9 mouse cellular contexts compared by ENCODE assay signal in the genomic region with DNA sequence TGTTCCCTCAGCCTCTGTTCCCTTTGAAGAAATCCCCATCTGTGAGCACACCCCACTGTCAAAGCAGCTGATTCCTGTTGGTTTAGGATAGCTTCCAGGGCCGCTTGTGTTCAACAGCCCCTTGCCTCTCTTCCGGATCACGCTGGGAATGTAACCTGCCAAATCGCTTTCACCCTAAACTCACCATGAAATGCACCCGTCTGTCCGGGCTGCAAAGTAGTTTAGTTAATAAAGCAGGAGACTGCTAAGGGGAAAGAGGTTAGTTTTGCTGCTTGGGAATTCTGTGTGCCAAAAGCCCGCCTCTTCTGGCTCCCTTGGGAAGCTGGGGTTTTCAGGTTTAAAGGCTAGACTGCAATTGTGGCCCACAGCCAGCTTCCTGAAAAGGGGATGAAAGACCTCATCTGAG.
A peak's percentile ranks its signal among the peaks of the same experiment; 100 is the strongest.
DNase-seq lines count a peak whose midpoint lies in the region; ATAC-seq and TF ChIP-seq lines count a peak whose summit lies in the region.
"Had no signal": no experiment of that assay in that cellular context is flagged by ENCODE, and none has a peak within 500 bp of the region (broad histone marks: within the 10 kb centered on the region; RNA-seq: fewer than 3 reads in every experiment).

No protein-coding gene starts in this region.

- TF ChIP-seq EP300 in liver, postnatal 0 days (IDR thresholded peaks at IDR 0.05; ENCODE audit: low read depth), result no peak

- ATAC-seq in embryonic facial prominence, embryonic 13.5 days (ENCODE audit: insufficient number of reproducible peaks, insufficient read depth, low FRiP score, low TSS enrichment, low read depth), result peak; percentile 48; the same call in 1 of the 2 replicates
- no peak for ATAC-seq in heart, embryonic 14.5 days (ENCODE audit: insufficient number of reproducible peaks, insufficient read depth, low FRiP score, low read depth)
- no peak for ATAC-seq in neural tube, embryonic 11.5 days (ENCODE audit: insufficient read depth, low FRiP score, low TSS enrichment)
- ATAC-seq in liver, postnatal 0 days, result no peak

- no peaks in the 10 kb centered on the region for H3K27me3 ChIP-seq in embryonic facial prominence, embryonic 13.5 days
- H3K27me3 ChIP-seq in heart, embryonic 14.5 days (ENCODE audit: control insufficient read depth, insufficient read depth, low read length), result no peaks in the 10 kb centered on the region
- H3K27me3 ChIP-seq in neural tube, embryonic 11.5 days (ENCODE audit: control insufficient read depth, insufficient read depth, low read length), result no peaks in the 10 kb centered on the region
- no peaks in the 10 kb centered on the region for H3K27me3 ChIP-seq in liver, postnatal 0 days (ENCODE audit: insufficient read depth, low read length)
- H3K27me3 ChIP-seq: stomach, embryonic 15.5 days had no signal

- WGBS in lung, adult 2 months, result 27% methylated on average over 7 of the region's 7 CpGs
- WGBS in embryonic facial prominence, embryonic 13.5 days, result 11% methylated on average over 7 of the region's 7 CpGs
- WGBS in heart, embryonic 14.5 days, result 13% methylated on average over 7 of the region's 7 CpGs
- WGBS in neural tube, embryonic 11.5 days, result 9% methylated on average over 7 of the region's 7 CpGs
- 44% methylated on average over 7 of the region's 7 CpGs for WGBS in liver, postnatal 0 days (ENCODE audit: insufficient replicate concordance)

- no peak for TF ChIP-seq CTCF in lung, adult 2 months (IDR thresholded peaks at IDR 0.05; ENCODE audit: insufficient read depth, low read length)
- TF ChIP-seq CTCF in liver, postnatal 0 days (IDR thresholded peaks at IDR 0.05; ENCODE audit: low read depth), result no peak

- no peak overlapping the region for H3K27ac ChIP-seq in embryonic facial prominence, embryonic 13.5 days
- no peak overlapping the region for H3K27ac ChIP-seq in heart, embryonic 14.5 days (replicated peaks in 1 of 2; ENCODE audit: control insufficient read depth in 1 of 2, insufficient read depth in 1 of 2, low read depth in 2 of 2, low read length in 2 of 2)
- H3K27ac ChIP-seq in neural tube, embryonic 11.5 days (ENCODE audit: low read depth, low read length), result no peak overlapping the region
- H3K27ac ChIP-seq in liver, postnatal 0 days (ENCODE audit: low read depth), result no peak overlapping the region
- H3K27ac ChIP-seq: stomach, embryonic 15.5 days had no signal

- no peak for TF ChIP-seq POLR2A in lung, adult 2 months (IDR thresholded peaks at IDR 0.05; ENCODE audit: borderline replicate concordance, extremely low read depth, low read depth, low read length)

- no peak overlapping the region for H3K9ac ChIP-seq in embryonic facial prominence, embryonic 13.5 days
- H3K9ac ChIP-seq in heart, embryonic 14.5 days (ENCODE audit: low read length), result no peak overlapping the region; the same call in 1 of the 2 replicates
- H3K9ac ChIP-seq in neural tube, embryonic 11.5 days (ENCODE audit: low read length), result no peak overlapping the region
- H3K9ac ChIP-seq in liver, postnatal 0 days (replicated peaks), result no peak overlapping the region
- H3K9ac ChIP-seq: stomach, embryonic 15.5 days had no signal

- no peak overlapping the region for H3K4me3 ChIP-seq in lung, adult 2 months (replicated peaks; ENCODE audit: extremely low read depth, low read depth, low read length)
- peak overlapping the region; percentile 11; the same call in 1 of the 2 replicates for H3K4me3 ChIP-seq in embryonic facial prominence, embryonic 13.5 days
- H3K4me3 ChIP-seq in heart, embryonic 14.5 days (ENCODE audit: control insufficient read depth in 1 of 2, insufficient read depth in 1 of 2, low read depth in 1 of 2, low read length in 2 of 2), result peak overlapping the region in 1 of 2 experiments; percentile 10; a peak in 1 of 4 replicates
- no peak overlapping the region for H3K4me3 ChIP-seq in neural tube, embryonic 11.5 days (ENCODE audit: low read depth, low read length)
- no peak overlapping the region for H3K4me3 ChIP-seq in liver, postnatal 0 days (ENCODE audit: low read depth, low read length)
- H3K4me3 ChIP-seq: stomach, embryonic 15.5 days had no signal

- no peaks in the 10 kb centered on the region for H3K9me3 ChIP-seq in embryonic facial prominence, embryonic 13.5 days
- H3K9me3 ChIP-seq in heart, embryonic 14.5 days (ENCODE audit: control insufficient read depth, low read length), result no peaks in the 10 kb centered on the region
- no peaks in the 10 kb centered on the region for H3K9me3 ChIP-seq in neural tube, embryonic 11.5 days (ENCODE audit: control insufficient read depth, low read length)
- H3K9me3 ChIP-seq in liver, postnatal 0 days (ENCODE audit: low read length), result no peaks in the 10 kb centered on the region
- H3K9me3 ChIP-seq: stomach, embryonic 15.5 days had no signal

- H3K36me3 ChIP-seq in embryonic facial prominence, embryonic 13.5 days, result no peaks in the 10 kb centered on the region
- no peaks in the 10 kb centered on the region for H3K36me3 ChIP-seq in heart, embryonic 14.5 days (ENCODE audit: control insufficient read depth, insufficient read depth, low read length)
- H3K36me3 ChIP-seq in neural tube, embryonic 11.5 days (ENCODE audit: control insufficient read depth, insufficient read depth, low read length), result no peaks in the 10 kb centered on the region
- H3K36me3 ChIP-seq in liver, postnatal 0 days (replicated peaks; ENCODE audit: insufficient read depth, low read length), result no peaks in the 10 kb centered on the region
- H3K36me3 ChIP-seq: stomach, embryonic 15.5 days had no signal

- peak; percentile 21 for DNase-seq in lung, postnatal 10 days
- no peak for DNase-seq in lung, adult 2 months
- peak; percentile 72 for DNase-seq in kidney, postnatal 14 days
- peak; percentile 31 for DNase-seq in neural tube, embryonic 11.5 days (ENCODE audit: low spot score)
- no peak for DNase-seq in thymus, postnatal 4 days
- DNase-seq in liver, postnatal 0 days, result no peak

- peaks cover 2% of the 10 kb centered on the region; the same call in 1 of the 2 replicates for H3K4me1 ChIP-seq in lung, adult 2 months (ENCODE audit: control insufficient read depth, insufficient read depth, low read length)
- H3K4me1 ChIP-seq in embryonic facial prominence, embryonic 13.5 days, result peaks cover 8% of the 10 kb centered on the region; the same call in 1 of the 2 replicates
- peaks cover 3 to 4% of the 10 kb centered on the region in 2 experiments; a peak in 1 of 4 replicates for H3K4me1 ChIP-seq in heart, embryonic 14.5 days (ENCODE audit: control insufficient read depth in 2 of 2, insufficient read depth in 2 of 2, low read length in 2 of 2)
- H3K4me1 ChIP-seq in neural tube, embryonic 11.5 days (ENCODE audit: control insufficient read depth, insufficient read depth, low read length), result no peaks in the 10 kb centered on the region
- H3K4me1 ChIP-seq in liver, postnatal 0 days (ENCODE audit: insufficient read depth), result no peaks in the 10 kb centered on the region
- H3K4me1 ChIP-seq: stomach, embryonic 15.5 days had no signal

- peak overlapping the region; percentile 39 for H3K4me2 ChIP-seq in embryonic facial prominence, embryonic 13.5 days
- H3K4me2 ChIP-seq in heart, embryonic 14.5 days (ENCODE audit: low read length), result peak overlapping the region; percentile 31
- no peak overlapping the region for H3K4me2 ChIP-seq in neural tube, embryonic 11.5 days (ENCODE audit: low read depth)
- no peak overlapping the region for H3K4me2 ChIP-seq in liver, postnatal 0 days (ENCODE audit: low read depth, low read length)
- H3K4me2 ChIP-seq: stomach, embryonic 15.5 days had no signal

Comparison
In these comparisons a context has a peak if more than half of its experiments do, and no peak if none do; other contexts are left out.
1. DNase-seq: peak in lung, postnatal 10 days (single experiment), kidney, postnatal 14 days (single experiment) and neural tube, embryonic 11.5 days (single experiment); none in lung, adult 2 months (single experiment), thymus, postnatal 4 days (single experiment) and liver, postnatal 0 days (single experiment).
2. H3K4me2 ChIP-seq: peak in embryonic facial prominence, embryonic 13.5 days (single experiment) and heart, embryonic 14.5 days (single experiment); none in neural tube, embryonic 11.5 days (single experiment) and liver, postnatal 0 days (single experiment).